Mouse (Mus musculus) embryo, embryonic 11.5 days (tissue): ENCODE measurements at regions not wholly inside any gene's neighbourhood (a gene's known extent, or its start where the extent isn't known, plus 50 kb on each side); places are given as distances from the start of the nearest gene placed in this dataset.
"Not testable (repeated sequence)": the region's sequence is repeated elsewhere in the genome, so short reads cannot be mapped to it uniquely, and the experiment has no call there.

Experiments
- DNase-seq: peaks from one replicate; pipeline ENCODE4 v3.0.0-alpha.2; 2012; ENCODE audit warnings: low read depth, low spot score

GRCm38 (mm10) chr12:93812963-93813733 lies 1878.9 kb upstream of the Flrt2 start:
- no peak for DNase-seq

- no peak for DNase-seq
Measured at GRCm38 (mm10) chr12:93850944-93851520, 1841.0 kb upstream of the Flrt2 start.

- DNase-seq, result no peak
Measured at GRCm38 (mm10) chr12:93851660-93852059, 1840.4 kb upstream of the Flrt2 start.

GRCm38 (mm10) chr12:93885946-93886345 lies 1806.1 kb upstream of the Flrt2 start:
- DNase-seq, result no peak

- DNase-seq, result no peak
Measured at GRCm38 (mm10) chr12:93890109-93890508, 1801.9 kb upstream of the Flrt2 start.

GRCm38 (mm10) chr12:93928541-93929238 lies 1763.3 kb upstream of the Flrt2 start:
- not testable (repeated sequence) for DNase-seq

- not testable (repeated sequence) for DNase-seq
Measured at GRCm38 (mm10) chr12:93929239-93929563, 1762.8 kb upstream of the Flrt2 start.

GRCm38 (mm10) chr12:93930242-93930641 lies 1761.8 kb upstream of the Flrt2 start:
- DNase-seq, result not testable (repeated sequence)

- DNase-seq, result no peak
Measured at GRCm38 (mm10) chr12:93960869-93961268, 1731.2 kb upstream of the Flrt2 start.

GRCm38 (mm10) chr12:93981307-93981706 lies 1710.7 kb upstream of the Flrt2 start:
- DNase-seq, result no peak

- DNase-seq, result no peak
Measured at GRCm38 (mm10) chr12:93991531-93991930, 1700.5 kb upstream of the Flrt2 start.

GRCm38 (mm10) chr12:93993875-93994274 lies 1698.2 kb upstream of the Flrt2 start:
- no peak for DNase-seq

GRCm38 (mm10) chr12:94015946-94016345 lies 1676.1 kb upstream of the Flrt2 start:
- no peak for DNase-seq

GRCm38 (mm10) chr12:94031364-94031763 lies 1660.7 kb upstream of the Flrt2 start:
- DNase-seq, result peak; percentile 0

- no peak for DNase-seq
Measured at GRCm38 (mm10) chr12:94047972-94048371, 1644.1 kb upstream of the Flrt2 start.

- DNase-seq, result no peak
Measured at GRCm38 (mm10) chr12:94057767-94058166, 1634.3 kb upstream of the Flrt2 start.

- no peak for DNase-seq
Measured at GRCm38 (mm10) chr12:94059641-94060040, 1632.4 kb upstream of the Flrt2 start.

- DNase-seq, result no peak
Measured at GRCm38 (mm10) chr12:94060336-94060735, 1631.7 kb upstream of the Flrt2 start.

- no peak for DNase-seq
Measured at GRCm38 (mm10) chr12:94066444-94067152, 1625.4 kb upstream of the Flrt2 start.

GRCm38 (mm10) chr12:94070940-94071505 lies 1621.0 kb upstream of the Flrt2 start:
- no peak for DNase-seq

GRCm38 (mm10) chr12:94105582-94106162 lies 1586.4 kb upstream of the Flrt2 start:
- no peak for DNase-seq
